ENCODE assay signal across 10 mouse cellular contexts in genomic region chr15:99416957-99417356, GRCm38 (mm10). TPM values are rescaled to one million over a fixed set of nuclear protein-coding genes. Genes with fewer than 3 reads are reported as not detected.
DNase-seq lines count a peak whose midpoint lies in the region; ATAC-seq and TF ChIP-seq lines count a peak whose summit lies in the region.
"Had no signal": no experiment of that assay in that cellular context is flagged by ENCODE, and none has a peak within 500 bp of the region (broad histone marks: within the 10 kb centered on the region; RNA-seq: fewer than 3 reads in every experiment).

No protein-coding gene starts in this region.

- ATAC-seq in forebrain, embryonic 12.5 days (ENCODE audit: low FRiP score) = no peak
- ATAC-seq in hindbrain, embryonic 14.5 days (ENCODE audit: low FRiP score) = no peak
- no peak for ATAC-seq in lung, postnatal 0 days

- no peak for TF ChIP-seq EP300 in lung, postnatal 0 days (IDR thresholded peaks at IDR 0.05)

- DNase-seq in forebrain, embryonic 10.5 days (ENCODE audit: extremely low spot score, low spot score) = no peak
- DNase-seq in hindbrain, embryonic 10.5 days (ENCODE audit: low spot score) = no peak
- DNase-seq in hindbrain, embryonic 14.5 days (ENCODE audit: low spot score) = no peak
- peak; percentile 38 for DNase-seq in lung, postnatal 0 days (ENCODE audit: low spot score)
- DNase-seq in lung, postnatal 4 days = no peak
- DNase-seq in limb, embryonic 10.5 days (ENCODE audit: low spot score) = no peak
- DNase-seq in cerebellum, adult 9-11 months = no peak

- no peaks in the 10 kb centered on the region for H3K27me3 ChIP-seq in forebrain, embryonic 10.5 days (ENCODE audit: poor library complexity, severe bottlenecking)
- H3K27me3 ChIP-seq in forebrain, embryonic 12.5 days = no peaks in the 10 kb centered on the region
- H3K27me3 ChIP-seq in hindbrain, embryonic 10.5 days (ENCODE audit: insufficient read depth, poor library complexity, severe bottlenecking) = no peaks in the 10 kb centered on the region
- H3K27me3 ChIP-seq in hindbrain, embryonic 14.5 days (ENCODE audit: control insufficient read depth, insufficient read depth, low read length) = no peaks in the 10 kb centered on the region
- no peaks in the 10 kb centered on the region for H3K27me3 ChIP-seq in lung, postnatal 0 days (replicated peaks; ENCODE audit: insufficient read depth, low read length)
- H3K27me3 ChIP-seq in limb, embryonic 10.5 days (ENCODE audit: low read depth, poor library complexity, severe bottlenecking) = no peaks in the 10 kb centered on the region
- H3K27me3 ChIP-seq: midbrain, embryonic 12.5 days; Patski had no signal

- no peak overlapping the region for H3K4me2 ChIP-seq in forebrain, embryonic 12.5 days
- H3K4me2 ChIP-seq in hindbrain, embryonic 14.5 days (replicated peaks) = no peak overlapping the region
- peak overlapping the region; percentile 32; the same call in 1 of the 2 replicates for H3K4me2 ChIP-seq in lung, postnatal 0 days (replicated peaks; ENCODE audit: low read depth, low read length)
- H3K4me2 ChIP-seq: midbrain, embryonic 12.5 days had no signal

- peaks cover 9% of the 10 kb centered on the region for H3K36me3 ChIP-seq in forebrain, embryonic 10.5 days (replicated peaks)
- 0 out of 2 replicates have a peak, but pooled peaks cover 3% of the 10 kb centered on the region for H3K36me3 ChIP-seq in forebrain, embryonic 12.5 days (replicated peaks)
- H3K36me3 ChIP-seq in hindbrain, embryonic 10.5 days = peaks cover 8% of the 10 kb centered on the region
- 0 out of 2 replicates have a peak, but pooled peaks cover under 1% of the 10 kb centered on the region for H3K36me3 ChIP-seq in hindbrain, embryonic 14.5 days (replicated peaks; ENCODE audit: control insufficient read depth, insufficient read depth)
- no peaks in the 10 kb centered on the region for H3K36me3 ChIP-seq in lung, postnatal 0 days (ENCODE audit: insufficient read depth, low read length)
- H3K36me3 ChIP-seq in limb, embryonic 10.5 days = peaks cover 10% of the 10 kb centered on the region

- no peak overlapping the region for H3K9ac ChIP-seq in forebrain, embryonic 12.5 days
- no peak overlapping the region for H3K9ac ChIP-seq in hindbrain, embryonic 14.5 days
- H3K9ac ChIP-seq in lung, postnatal 0 days (replicated peaks; ENCODE audit: low read depth) = no peak overlapping the region
- H3K9ac ChIP-seq: midbrain, embryonic 12.5 days had no signal

- peak overlapping the region; percentile 60; the same call in 1 of the 2 replicates for H3K27ac ChIP-seq in forebrain, embryonic 10.5 days
- H3K27ac ChIP-seq in forebrain, embryonic 12.5 days = no peak overlapping the region
- peak overlapping the region; percentile 77 for H3K27ac ChIP-seq in hindbrain, embryonic 10.5 days
- no peak overlapping the region for H3K27ac ChIP-seq in hindbrain, embryonic 14.5 days
- no peak overlapping the region for H3K27ac ChIP-seq in lung, postnatal 0 days (ENCODE audit: low read length)
- peak overlapping the region; percentile 63 for H3K27ac ChIP-seq in limb, embryonic 10.5 days
- H3K27ac ChIP-seq: midbrain, embryonic 12.5 days had no signal

- peaks cover 32% of the 10 kb centered on the region for H3K4me1 ChIP-seq in forebrain, embryonic 10.5 days
- H3K4me1 ChIP-seq in forebrain, embryonic 12.5 days = peaks cover 12% of the 10 kb centered on the region
- H3K4me1 ChIP-seq in hindbrain, embryonic 10.5 days (replicated peaks) = peaks cover 34% of the 10 kb centered on the region
- H3K4me1 ChIP-seq in hindbrain, embryonic 14.5 days (replicated peaks; ENCODE audit: control insufficient read depth, insufficient read depth, low read length) = peaks cover 10% of the 10 kb centered on the region
- peaks cover 11% of the 10 kb centered on the region for H3K4me1 ChIP-seq in lung, postnatal 0 days (ENCODE audit: insufficient read depth, low read depth, low read length)
- H3K4me1 ChIP-seq in limb, embryonic 10.5 days = peaks cover 38% of the 10 kb centered on the region

- TF ChIP-seq CTCF in lung, postnatal 0 days (IDR thresholded peaks at IDR 0.05) = no peak

- H3K4me3 ChIP-seq in forebrain, embryonic 10.5 days = no peak overlapping the region
- H3K4me3 ChIP-seq in forebrain, embryonic 12.5 days (replicated peaks) = no peak overlapping the region
- H3K4me3 ChIP-seq in hindbrain, embryonic 10.5 days = no peak overlapping the region
- H3K4me3 ChIP-seq in hindbrain, embryonic 14.5 days (replicated peaks; ENCODE audit: low read length) = no peak overlapping the region
- no peak overlapping the region for H3K4me3 ChIP-seq in lung, postnatal 0 days (ENCODE audit: low read depth, low read length)
- H3K4me3 ChIP-seq in limb, embryonic 10.5 days = no peak overlapping the region
- H3K4me3 ChIP-seq: midbrain, embryonic 12.5 days had no signal

- WGBS in forebrain, embryonic 10.5 days = 52% methylated on average over 4 of the region's 4 CpGs
- 46% methylated on average over 4 of the region's 4 CpGs for WGBS in forebrain, embryonic 12.5 days
- WGBS in hindbrain, embryonic 10.5 days = 34% methylated on average over 4 of the region's 4 CpGs
- WGBS in hindbrain, embryonic 14.5 days = 41% methylated on average over 4 of the region's 4 CpGs
- WGBS in lung, postnatal 0 days = 26% methylated on average over 4 of the region's 4 CpGs
- whole genome bisulfite sequencing in limb, embryonic 10.5 days = 37% methylated on average over 4 of the region's 4 CpGs

- no peaks in the 10 kb centered on the region for H3K9me3 ChIP-seq in forebrain, embryonic 10.5 days
- H3K9me3 ChIP-seq in forebrain, embryonic 12.5 days = no peaks in the 10 kb centered on the region
- H3K9me3 ChIP-seq in hindbrain, embryonic 10.5 days = no peaks in the 10 kb centered on the region
- H3K9me3 ChIP-seq in hindbrain, embryonic 14.5 days (ENCODE audit: control insufficient read depth, low read length) = no peaks in the 10 kb centered on the region
- no peaks in the 10 kb centered on the region for H3K9me3 ChIP-seq in lung, postnatal 0 days (ENCODE audit: low read length)
- no peaks in the 10 kb centered on the region for H3K9me3 ChIP-seq in limb, embryonic 10.5 days (replicated peaks)
- H3K9me3 ChIP-seq: midbrain, embryonic 12.5 days had no signal

RNA-seq across cellular contexts. Expression of gene Tmbim6, which starts 24.3 kb away (rescaled TPM):
- 267 and 272 TPM in 2 replicates for polyA plus RNA-seq in forebrain, embryonic 10.5 days (2016; fragmentation: Nextera tagmentation; extraction: Ambion mirVana)
- 252 and 256 TPM in 2 replicates for polyA plus RNA-seq in forebrain, embryonic 12.5 days (2016; fragmentation: Nextera tagmentation; extraction: Ambion mirVana)
- 283 and 284 TPM in 2 replicates for polyA plus RNA-seq in hindbrain, embryonic 10.5 days (2016; fragmentation: Nextera tagmentation; extraction: Ambion mirVana)
- polyA plus RNA-seq in hindbrain, embryonic 14.5 days (2014; fragmentation: Nextera tagmentation; extraction: Ambion mirVana) = 262 and 272 TPM in 2 replicates
- polyA plus RNA-seq in lung, postnatal 0 days (2015; fragmentation: Nextera tagmentation; extraction: Ambion mirVana) = 669 and 693 TPM in 2 replicates
- 272 and 296 TPM in 2 replicates for polyA plus RNA-seq in limb, embryonic 10.5 days (2016; fragmentation: Nextera tagmentation; extraction: Ambion mirVana)

RNA-seq across cellular contexts. Expression of gene Nckap5l, which starts 40.6 kb away (rescaled TPM):
- 10.9 and 13.7 TPM in 2 replicates for polyA plus RNA-seq in forebrain, embryonic 10.5 days (2016; fragmentation: Nextera tagmentation; extraction: Ambion mirVana)
- 11.8 and 12.0 TPM in 2 replicates for polyA plus RNA-seq in forebrain, embryonic 12.5 days (2016; fragmentation: Nextera tagmentation; extraction: Ambion mirVana)
- polyA plus RNA-seq in hindbrain, embryonic 10.5 days (2016; fragmentation: Nextera tagmentation; extraction: Ambion mirVana) = 13.5 and 15.8 TPM in 2 replicates
- polyA plus RNA-seq in hindbrain, embryonic 14.5 days (2014; fragmentation: Nextera tagmentation; extraction: Ambion mirVana) = 16.2 and 19.3 TPM in 2 replicates
- polyA plus RNA-seq in lung, postnatal 0 days (2015; fragmentation: Nextera tagmentation; extraction: Ambion mirVana) = 5.2 and 6.0 TPM in 2 replicates
- 16.3 and 17.4 TPM in 2 replicates for polyA plus RNA-seq in limb, embryonic 10.5 days (2016; fragmentation: Nextera tagmentation; extraction: Ambion mirVana)

RNA-seq across cellular contexts. Expression of gene Fmnl3, which starts 46.7 kb away (rescaled TPM):
- 14.3 and 16.9 TPM in 2 replicates for polyA plus RNA-seq in forebrain, embryonic 10.5 days (2016; fragmentation: Nextera tagmentation; extraction: Ambion mirVana)
- 12.1 and 14.1 TPM in 2 replicates for polyA plus RNA-seq in forebrain, embryonic 12.5 days (2016; fragmentation: Nextera tagmentation; extraction: Ambion mirVana)
- 10.7 and 14.6 TPM in 2 replicates for polyA plus RNA-seq in hindbrain, embryonic 10.5 days (2016; fragmentation: Nextera tagmentation; extraction: Ambion mirVana)
- 9.0 and 9.2 TPM in 2 replicates for polyA plus RNA-seq in hindbrain, embryonic 14.5 days (2014; fragmentation: Nextera tagmentation; extraction: Ambion mirVana)
- polyA plus RNA-seq in lung, postnatal 0 days (2015; fragmentation: Nextera tagmentation; extraction: Ambion mirVana) = 25.8 and 30.7 TPM in 2 replicates
- polyA plus RNA-seq in limb, embryonic 10.5 days (2016; fragmentation: Nextera tagmentation; extraction: Ambion mirVana) = 30.4 and 42.2 TPM in 2 replicates

RNA-seq across cellular contexts. Expression of gene Bcdin3d, which starts 57.6 kb away (rescaled TPM):
- polyA plus RNA-seq in forebrain, embryonic 10.5 days (2016; fragmentation: Nextera tagmentation; extraction: Ambion mirVana) = 19.6 and 20.5 TPM in 2 replicates
- 21.5 and 25.0 TPM in 2 replicates for polyA plus RNA-seq in forebrain, embryonic 12.5 days (2016; fragmentation: Nextera tagmentation; extraction: Ambion mirVana)
- 19.3 and 20.2 TPM in 2 replicates for polyA plus RNA-seq in hindbrain, embryonic 10.5 days (2016; fragmentation: Nextera tagmentation; extraction: Ambion mirVana)
- polyA plus RNA-seq in hindbrain, embryonic 14.5 days (2014; fragmentation: Nextera tagmentation; extraction: Ambion mirVana) = 16.5 and 19.6 TPM in 2 replicates
- 11.2 and 11.5 TPM in 2 replicates for polyA plus RNA-seq in lung, postnatal 0 days (2015; fragmentation: Nextera tagmentation; extraction: Ambion mirVana)
- polyA plus RNA-seq in limb, embryonic 10.5 days (2016; fragmentation: Nextera tagmentation; extraction: Ambion mirVana) = 15.9 and 19.4 TPM in 2 replicates

Comparison
In these comparisons a context has a peak if more than half of its experiments do, and no peak if none do; other contexts are left out.
1. H3K27ac ChIP-seq: peak in forebrain, embryonic 10.5 days (single experiment), hindbrain, embryonic 10.5 days (single experiment) and limb, embryonic 10.5 days (single experiment); none in forebrain, embryonic 12.5 days (single experiment), hindbrain, embryonic 14.5 days (single experiment) and lung, postnatal 0 days (single experiment).